Mouse (Mus musculus): Measurements from ENCODE around the gene Chrm3.

DNA sequence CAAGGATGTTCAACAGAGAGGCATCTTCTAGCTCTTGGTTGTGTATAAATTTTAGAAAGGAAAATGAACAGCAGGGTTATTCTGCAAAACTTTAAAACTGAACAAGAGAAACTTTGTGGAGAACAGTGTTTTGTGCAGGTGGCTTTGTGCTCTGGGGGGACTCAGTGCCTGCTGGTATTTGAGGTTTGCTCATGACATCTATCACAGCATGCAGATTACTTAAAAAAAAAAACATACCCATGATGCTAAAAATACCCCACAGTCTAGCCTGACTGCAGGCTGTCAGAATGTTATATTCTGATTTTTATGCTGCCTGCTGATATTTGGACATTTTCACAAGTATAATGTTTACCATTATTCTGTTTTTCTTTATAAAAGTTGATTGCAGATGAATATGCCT lies 456.2 kb downstream of the Chrm3 start:
- TF ChIP-seq POLR2A (IDR thresholded peaks at IDR 0.05; ENCODE audit: low read depth, low read length), result no peak
- no peak for TF ChIP-seq CTCF (IDR thresholded peaks at IDR 0.05; ENCODE audit: extremely low read depth, insufficient read length, insufficient replicate concordance, low read depth, low read length)

All from small intestine, adult 2 months (tissue).